Mouse (Mus musculus): Measurements from ENCODE around the gene Rtl9. TPM values are rescaled to one million over a fixed set of nuclear protein-coding genes. Genes with fewer than 3 reads are reported as not detected.

Gene Rtl9
- polyA plus RNA-seq, 1 experiment from 2014 or later: not detected

- WGBS: 63% methylated on average over 6 of the region's 6 CpGs
- Histone ChIP-seq H3K27ac (replicated peaks in 1 of 2; ENCODE audit: control insufficient read depth in 1 of 2, insufficient read depth in 1 of 2, low read depth in 2 of 2, low read length in 2 of 2) (no peak overlapping the region), H3K4me3 (ENCODE audit: control insufficient read depth in 1 of 2, insufficient read depth in 1 of 2, low read depth in 1 of 2, low read length in 2 of 2) (no peak overlapping the region), H3K36me3 (ENCODE audit: control insufficient read depth, insufficient read depth, low read length) (no peaks in the 10 kb centered on the region), H3K4me2 (ENCODE audit: low read length) (no peak overlapping the region), H3K9me3 (ENCODE audit: control insufficient read depth, low read length) (no peaks in the 10 kb centered on the region), H3K27me3 (ENCODE audit: control insufficient read depth, insufficient read depth, low read length) (no peaks in the 10 kb centered on the region; the same call in 1 of the 2 replicates), H3K9ac (ENCODE audit: low read length) (no peak overlapping the region), H3K4me1 (ENCODE audit: control insufficient read depth in 2 of 2, insufficient read depth in 2 of 2, low read length in 2 of 2) (no peaks in the 10 kb centered on the region)
- ATAC-seq (ENCODE audit: insufficient number of reproducible peaks, insufficient read depth, low FRiP score, low read depth): no peak
Observed at GRCm38 (mm10) chrX:143097551-143097950, 1.8 kb upstream of the Rtl9 start.

- Histone ChIP-seq H3K4me1 (ENCODE audit: control insufficient read depth in 2 of 2, insufficient read depth in 2 of 2, low read length in 2 of 2) (no peaks in the 10 kb centered on the region), H3K27me3 (ENCODE audit: control insufficient read depth, insufficient read depth, low read length) (no peaks in the 10 kb centered on the region), H3K27ac (replicated peaks in 1 of 2; ENCODE audit: control insufficient read depth in 1 of 2, insufficient read depth in 1 of 2, low read depth in 2 of 2, low read length in 2 of 2) (no peak overlapping the region), H3K36me3 (ENCODE audit: control insufficient read depth, insufficient read depth, low read length) (no peaks in the 10 kb centered on the region), H3K4me2 (ENCODE audit: low read length) (no peak overlapping the region), H3K4me3 (ENCODE audit: control insufficient read depth in 1 of 2, insufficient read depth in 1 of 2, low read depth in 1 of 2, low read length in 2 of 2) (no peak overlapping the region), H3K9ac (ENCODE audit: low read length) (no peak overlapping the region), H3K9me3 (ENCODE audit: control insufficient read depth, low read length) (no peaks in the 10 kb centered on the region)
- no peak for ATAC-seq (ENCODE audit: insufficient number of reproducible peaks, insufficient read depth, low FRiP score, low read depth)
- WGBS: 83% methylated on average over 5 of the region's 5 CpGs
Observed at GRCm38 (mm10) chrX:143103146-143103545, 3.8 kb downstream of the Rtl9 start.

DNA sequence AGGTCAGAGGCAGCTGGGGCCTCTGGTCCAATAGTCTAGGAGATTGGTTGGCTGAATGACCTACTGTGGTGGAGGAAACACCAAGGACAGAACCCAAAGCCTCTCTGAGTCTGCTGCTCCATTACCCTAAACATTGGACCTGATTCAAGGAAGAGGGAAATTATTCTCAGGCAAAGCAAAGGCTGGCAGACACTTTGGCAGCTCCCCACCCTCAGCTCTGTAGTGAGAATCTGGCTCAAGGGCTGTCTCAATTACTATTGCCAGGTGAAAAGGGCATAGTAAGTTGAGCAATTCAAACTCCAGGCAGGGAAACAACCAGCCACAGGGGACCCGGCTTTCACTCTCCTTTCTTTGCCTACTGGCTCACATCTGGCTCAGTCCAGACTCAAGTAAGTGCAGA is 6.5 kb downstream of the Rtl9 start:
- 72% methylated on average over 1 of the region's 1 CpGs for whole genome bisulfite sequencing
- Histone ChIP-seq H3K4me2 (ENCODE audit: low read length) (no peak overlapping the region), H3K27me3 (ENCODE audit: control insufficient read depth, insufficient read depth, low read length) (no peaks in the 10 kb centered on the region), H3K27ac (replicated peaks in 1 of 2; ENCODE audit: control insufficient read depth in 1 of 2, insufficient read depth in 1 of 2, low read depth in 2 of 2, low read length in 2 of 2) (no peak overlapping the region), H3K36me3 (ENCODE audit: control insufficient read depth, insufficient read depth, low read length) (no peaks in the 10 kb centered on the region), H3K9ac (ENCODE audit: low read length) (no peak overlapping the region), H3K4me3 (ENCODE audit: control insufficient read depth in 1 of 2, insufficient read depth in 1 of 2, low read depth in 1 of 2, low read length in 2 of 2) (no peak overlapping the region), H3K4me1 (ENCODE audit: control insufficient read depth in 2 of 2, insufficient read depth in 2 of 2, low read length in 2 of 2) (no peaks in the 10 kb centered on the region), H3K9me3 (ENCODE audit: control insufficient read depth, low read length) (no peaks in the 10 kb centered on the region)
- no peak for ATAC-seq (ENCODE audit: insufficient number of reproducible peaks, insufficient read depth, low FRiP score, low read depth)

- H3K9me3 ChIP-seq (ENCODE audit: control insufficient read depth, low read length): no peaks in the 10 kb centered on the region
- H3K4me3 ChIP-seq (ENCODE audit: control insufficient read depth in 1 of 2, insufficient read depth in 1 of 2, low read depth in 1 of 2, low read length in 2 of 2): no peak overlapping the region
- H3K4me1 ChIP-seq (ENCODE audit: control insufficient read depth in 2 of 2, insufficient read depth in 2 of 2, low read length in 2 of 2): no peaks in the 10 kb centered on the region
- H3K27me3 ChIP-seq (ENCODE audit: control insufficient read depth, insufficient read depth, low read length): no peaks in the 10 kb centered on the region
- H3K36me3 ChIP-seq (ENCODE audit: control insufficient read depth, insufficient read depth, low read length): no peaks in the 10 kb centered on the region
- no peak overlapping the region for H3K4me2 ChIP-seq (ENCODE audit: low read length)
- ATAC-seq (ENCODE audit: insufficient number of reproducible peaks, insufficient read depth, low FRiP score, low read depth): no peak
- no peak overlapping the region for H3K27ac ChIP-seq (replicated peaks in 1 of 2; ENCODE audit: control insufficient read depth in 1 of 2, insufficient read depth in 1 of 2, low read depth in 2 of 2, low read length in 2 of 2)
- H3K9ac ChIP-seq (ENCODE audit: low read length): no peak overlapping the region
Observed at GRCm38 (mm10) chrX:143112546-143112945, 13.2 kb downstream of the Rtl9 start.

Other genes starting within 250 kb of the Rtl9 start
- 25.4 and 25.7 TPM in 2 replicates for gene Ammecr1, start 132.9 kb upstream of the Rtl9 start, polyA plus RNA-seq (2014; fragmentation: Nextera tagmentation; extraction: Ambion mirVana)